Mouse (Mus musculus): ENCODE measurements around the gene Syne2.

DNA sequence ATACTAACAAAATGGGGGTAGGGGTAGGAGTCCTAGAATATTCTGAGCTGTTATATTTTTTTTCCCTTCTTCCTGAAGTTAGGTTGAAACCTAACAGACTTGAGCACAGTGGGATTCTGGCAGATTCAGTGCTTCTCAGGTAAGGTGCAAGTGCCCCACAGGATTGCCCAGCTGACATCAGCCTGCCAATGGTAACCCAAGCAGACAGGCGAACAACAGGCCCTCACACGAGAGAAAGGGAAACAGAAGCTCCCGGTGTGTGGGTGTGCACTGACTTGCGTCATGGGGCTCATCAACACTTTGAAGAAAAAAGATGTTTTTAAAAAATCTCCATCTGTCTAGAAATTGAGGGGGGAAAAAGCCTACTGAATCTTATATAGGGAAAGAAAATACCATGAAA, 28.5 kb upstream of the Syne2 start:
- TF ChIP-seq CTCF (IDR thresholded peaks at IDR 0.05; ENCODE audit: low read depth, low read length) (no peak), EP300 (IDR thresholded peaks at IDR 0.05; ENCODE audit: insufficient read depth, low read depth, low read length) (no peak), POLR2A (IDR thresholded peaks at IDR 0.05; ENCODE audit: insufficient read depth, low read length) (no peak)

Measured in ES-Bruce4 (cell line).